Mouse (Mus musculus): ENCODE data around the gene Olfr1423. TPM values are rescaled to one million over a fixed set of nuclear protein-coding genes. Genes with fewer than 3 reads are reported as not detected.

The Olfr1423 gene
- polyA plus RNA-seq, 2 experiments, result not detected

Other genes starting within 250 kb of the Olfr1423 start
- gene Stx3, start 221.9 kb downstream of the Olfr1423 start, polyA plus RNA-seq (2012; rRNA removed), result 0.39 and 0.78 TPM in 2 replicates
- 2.1 and 2.6 TPM in 2 replicates for gene Stx3, start 221.9 kb downstream of the Olfr1423 start, polyA plus RNA-seq (2014; fragmentation: Nextera tagmentation; extraction: Ambion mirVana)
- gene Olfr1417, start 202.1 kb downstream of the Olfr1423 start, polyA plus RNA-seq (2012; rRNA removed), result not detected in 2 replicates
- gene Olfr1417, start 202.1 kb downstream of the Olfr1423 start, polyA plus RNA-seq (2014; fragmentation: Nextera tagmentation; extraction: Ambion mirVana), result not detected in 2 replicates
- gene Olfr1418, start 180.3 kb downstream of the Olfr1423 start, polyA plus RNA-seq (2012; rRNA removed), result not detected in 2 replicates
- not detected in 2 replicates for gene Olfr1418, start 180.3 kb downstream of the Olfr1423 start, polyA plus RNA-seq (2014; fragmentation: Nextera tagmentation; extraction: Ambion mirVana)
- not detected in 2 replicates for gene Olfr1419, start 166.2 kb downstream of the Olfr1423 start, polyA plus RNA-seq (2012; rRNA removed)
- not detected in 2 replicates for gene Olfr1419, start 166.2 kb downstream of the Olfr1423 start, polyA plus RNA-seq (2014; fragmentation: Nextera tagmentation; extraction: Ambion mirVana)
- not detected in 2 replicates for gene Olfr1420, start 154.8 kb downstream of the Olfr1423 start, polyA plus RNA-seq (2012; rRNA removed)
- not detected in 2 replicates for gene Olfr1420, start 154.8 kb downstream of the Olfr1423 start, polyA plus RNA-seq (2014; fragmentation: Nextera tagmentation; extraction: Ambion mirVana)
- 8.0 and 8.7 TPM in 2 replicates for gene Patl1, start 128.9 kb downstream of the Olfr1423 start, polyA plus RNA-seq (2012; rRNA removed)
- 6.0 and 7.1 TPM in 2 replicates for gene Patl1, start 128.9 kb downstream of the Olfr1423 start, polyA plus RNA-seq (2014; fragmentation: Nextera tagmentation; extraction: Ambion mirVana)
- gene Osbp, start 75.4 kb downstream of the Olfr1423 start, polyA plus RNA-seq (2012; rRNA removed), result 8.2 and 11.7 TPM in 2 replicates
- gene Osbp, start 75.4 kb downstream of the Olfr1423 start, polyA plus RNA-seq (2014; fragmentation: Nextera tagmentation; extraction: Ambion mirVana), result 3.9 and 5.0 TPM in 2 replicates
- not detected in 2 replicates for gene Olfr1424, start 21.4 kb upstream of the Olfr1423 start, polyA plus RNA-seq (2012; rRNA removed)
- gene Olfr1424, start 21.4 kb upstream of the Olfr1423 start, polyA plus RNA-seq (2014; fragmentation: Nextera tagmentation; extraction: Ambion mirVana), result not detected in 2 replicates
- not detected in 2 replicates for gene Olfr1425, start 36.4 kb upstream of the Olfr1423 start, polyA plus RNA-seq (2012; rRNA removed)
- gene Olfr1425, start 36.4 kb upstream of the Olfr1423 start, polyA plus RNA-seq (2014; fragmentation: Nextera tagmentation; extraction: Ambion mirVana), result not detected in 2 replicates
- gene Olfr1426, start 50.7 kb upstream of the Olfr1423 start, polyA plus RNA-seq (2012; rRNA removed), result not detected in 2 replicates
- not detected in 2 replicates for gene Olfr1426, start 50.7 kb upstream of the Olfr1423 start, polyA plus RNA-seq (2014; fragmentation: Nextera tagmentation; extraction: Ambion mirVana)
- not detected in 2 replicates for gene Olfr1427, start 62.0 kb upstream of the Olfr1423 start, polyA plus RNA-seq (2012; rRNA removed)
- not detected in 2 replicates for gene Olfr1427, start 62.0 kb upstream of the Olfr1423 start, polyA plus RNA-seq (2014; fragmentation: Nextera tagmentation; extraction: Ambion mirVana)
- not detected in 2 replicates for gene Olfr1428, start 74.6 kb upstream of the Olfr1423 start, polyA plus RNA-seq (2012; rRNA removed)
- not detected in 2 replicates for gene Olfr1428, start 74.6 kb upstream of the Olfr1423 start, polyA plus RNA-seq (2014; fragmentation: Nextera tagmentation; extraction: Ambion mirVana)
- not detected in 2 replicates for gene Olfr76, start 81.9 kb upstream of the Olfr1423 start, polyA plus RNA-seq (2012; rRNA removed)
- gene Olfr76, start 81.9 kb upstream of the Olfr1423 start, polyA plus RNA-seq (2014; fragmentation: Nextera tagmentation; extraction: Ambion mirVana), result not detected in 2 replicates
- gene Olfr1555-ps1, start 128.8 kb upstream of the Olfr1423 start, polyA plus RNA-seq (2012; rRNA removed), result not detected in 2 replicates
- not detected in 2 replicates for gene Olfr1555-ps1, start 128.8 kb upstream of the Olfr1423 start, polyA plus RNA-seq (2014; fragmentation: Nextera tagmentation; extraction: Ambion mirVana)
- not detected in 2 replicates for gene Olfr1431, start 159.3 kb upstream of the Olfr1423 start, polyA plus RNA-seq (2012; rRNA removed)
- gene Olfr1431, start 159.3 kb upstream of the Olfr1423 start, polyA plus RNA-seq (2014; fragmentation: Nextera tagmentation; extraction: Ambion mirVana), result not detected in 2 replicates
- gene Olfr1432, start 191.3 kb upstream of the Olfr1423 start, polyA plus RNA-seq (2012; rRNA removed), result not detected in 2 replicates
- gene Olfr1432, start 191.3 kb upstream of the Olfr1423 start, polyA plus RNA-seq (2014; fragmentation: Nextera tagmentation; extraction: Ambion mirVana), result not detected in 2 replicates
- not detected in 2 replicates for gene Olfr262, start 200.3 kb upstream of the Olfr1423 start, polyA plus RNA-seq (2012; rRNA removed)
- gene Olfr262, start 200.3 kb upstream of the Olfr1423 start, polyA plus RNA-seq (2014; fragmentation: Nextera tagmentation; extraction: Ambion mirVana), result not detected in 2 replicates
- not detected in 2 replicates for gene Olfr235, start 219.7 kb upstream of the Olfr1423 start, polyA plus RNA-seq (2012; rRNA removed)
- gene Olfr235, start 219.7 kb upstream of the Olfr1423 start, polyA plus RNA-seq (2014; fragmentation: Nextera tagmentation; extraction: Ambion mirVana), result not detected in 2 replicates
- gene Olfr1434, start 238.5 kb upstream of the Olfr1423 start, polyA plus RNA-seq (2012; rRNA removed), result not detected in 2 replicates
- gene Olfr1434, start 238.5 kb upstream of the Olfr1423 start, polyA plus RNA-seq (2014; fragmentation: Nextera tagmentation; extraction: Ambion mirVana), result not detected in 2 replicates